Mouse (Mus musculus): ENCODE results near the gene Pcsk4. TPM values are rescaled to one million over a fixed set of nuclear protein-coding genes. Genes with fewer than 3 reads are reported as not detected.
A peak's percentile ranks its signal among the peaks of the same experiment; 100 is the strongest.

Gene Pcsk4
- polyA plus RNA-seq, 1 experiment from 2014 or later = 8.1 TPM

GRCm38 (mm10) chr10:80273847-80274246, 55.5 kb downstream of the Pcsk4 start:
- no peak for ATAC-seq
- 86% methylated on average over 3 of the region's 3 CpGs for WGBS

DNA sequence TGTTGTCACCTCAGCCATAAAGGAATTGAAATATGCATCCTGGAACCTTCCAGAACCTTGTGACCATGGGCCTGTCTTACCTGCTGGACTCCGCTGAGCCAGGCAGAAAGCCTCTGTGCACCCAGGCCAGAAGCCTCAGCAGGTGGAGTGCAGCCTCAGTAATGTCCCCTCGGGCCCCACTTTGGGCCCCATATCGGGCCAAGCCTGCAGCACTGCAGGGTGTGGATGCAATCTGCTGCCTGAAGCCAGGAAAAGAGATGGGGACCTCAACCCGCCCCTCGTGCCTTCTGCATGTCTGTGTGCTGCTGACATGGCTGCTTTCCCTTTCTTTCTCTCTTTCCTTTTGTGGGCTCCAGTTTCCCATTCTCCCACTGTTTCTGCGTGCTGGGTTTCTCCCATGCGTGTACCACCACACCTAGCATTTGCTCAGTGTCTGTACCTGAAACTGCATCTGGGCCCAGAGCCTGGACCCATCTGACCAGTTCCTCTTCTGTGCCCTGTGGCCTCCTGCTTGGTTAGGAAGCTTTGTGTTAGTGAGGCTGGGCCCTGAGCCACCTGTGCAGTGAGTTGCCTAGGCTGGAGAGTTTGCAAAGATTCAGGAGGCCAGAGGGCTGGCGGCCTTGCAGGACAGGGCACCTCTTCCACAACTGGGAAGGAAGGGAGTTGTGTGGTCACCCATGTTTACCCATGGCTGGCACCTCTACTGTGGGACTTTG, 57.3 kb downstream of the Pcsk4 start:
- H3K36me3 ChIP-seq = peaks cover 11% of the 10 kb centered on the region
- no peaks in the 10 kb centered on the region for H3K27me3 ChIP-seq (replicated peaks)
- no peaks in the 10 kb centered on the region for H3K9me3 ChIP-seq
- ATAC-seq = peak; percentile 40; the same call in 1 of the 2 replicates
- H3K4me1 ChIP-seq (replicated peaks) = peaks cover 38% of the 10 kb centered on the region
- 80% methylated on average over 8 of the region's 8 CpGs for WGBS
- no peak overlapping the region for H3K4me3 ChIP-seq (replicated peaks)
- peak overlapping the region; percentile 51 for H3K27ac ChIP-seq
- H3K4me2 ChIP-seq (replicated peaks) = no peak overlapping the region; the same call in 1 of the 2 replicates
- no peak overlapping the region; the same call in 1 of the 2 replicates for H3K9ac ChIP-seq

More at GRCm38 (mm10) chr10:80273847-80274246, 55.5 kb downstream of the Pcsk4 start:
- Histone ChIP-seq H3K27me3 (replicated peaks) (no peaks in the 10 kb centered on the region), H3K36me3 (peaks cover 29% of the 10 kb centered on the region), H3K4me3 (replicated peaks) (no peak overlapping the region), H3K27ac (no peak overlapping the region), H3K9me3 (no peaks in the 10 kb centered on the region), H3K9ac (0 out of 2 replicates have a peak overlapping the region, but pooled peaks have one; percentile 17), H3K4me2 (replicated peaks) (no peak overlapping the region), H3K4me1 (replicated peaks) (peaks cover 23% of the 10 kb centered on the region)

Other genes starting within 250 kb of the Pcsk4 start
- gene Sbno2, start 223.9 kb downstream of the Pcsk4 start, polyA plus RNA-seq (2015; fragmentation: Nextera tagmentation; extraction: Ambion mirVana) = 12.8 and 14.0 TPM in 2 replicates
- 14.4 and 21.2 TPM in 2 replicates for gene Stk11, start 213.7 kb downstream of the Pcsk4 start, polyA plus RNA-seq (2015; fragmentation: Nextera tagmentation; extraction: Ambion mirVana)
- gene Atp5d, start 190.9 kb downstream of the Pcsk4 start, polyA plus RNA-seq (2015; fragmentation: Nextera tagmentation; extraction: Ambion mirVana) = 701 and 737 TPM in 2 replicates
- 4.8 and 5.1 TPM in 2 replicates for gene Cbarp, start 188.7 kb downstream of the Pcsk4 start, polyA plus RNA-seq (2015; fragmentation: Nextera tagmentation; extraction: Ambion mirVana)
- 14.1 and 16.1 TPM in 2 replicates for gene Midn, start 181.2 kb downstream of the Pcsk4 start, polyA plus RNA-seq (2015; fragmentation: Nextera tagmentation; extraction: Ambion mirVana)
- gene Cirbp, start 163.5 kb downstream of the Pcsk4 start, polyA plus RNA-seq (2015; fragmentation: Nextera tagmentation; extraction: Ambion mirVana) = 69.4 and 83.9 TPM in 2 replicates
- 22.9 and 25.1 TPM in 2 replicates for gene 1600002K03Rik, start 156.6 kb downstream of the Pcsk4 start, polyA plus RNA-seq (2015; fragmentation: Nextera tagmentation; extraction: Ambion mirVana)
- gene Efna2, start 150.0 kb downstream of the Pcsk4 start, polyA plus RNA-seq (2015; fragmentation: Nextera tagmentation; extraction: Ambion mirVana) = 13.6 and 15.0 TPM in 2 replicates
- gene Mum1, start 103.1 kb downstream of the Pcsk4 start, polyA plus RNA-seq (2015; fragmentation: Nextera tagmentation; extraction: Ambion mirVana) = 53.0 and 55.2 TPM in 2 replicates
- 467 and 534 TPM in 2 replicates for gene Ndufs7, start 80.4 kb downstream of the Pcsk4 start, polyA plus RNA-seq (2015; fragmentation: Nextera tagmentation; extraction: Ambion mirVana)
- 71.0 and 112 TPM in 2 replicates for gene Gamt, start 68.5 kb downstream of the Pcsk4 start, polyA plus RNA-seq (2015; fragmentation: Nextera tagmentation; extraction: Ambion mirVana)
- gene Dazap1, start 68.0 kb downstream of the Pcsk4 start, polyA plus RNA-seq (2015; fragmentation: Nextera tagmentation; extraction: Ambion mirVana) = 53.1 and 57.0 TPM in 2 replicates
- gene Rps15, start 37.0 kb downstream of the Pcsk4 start, polyA plus RNA-seq (2015; fragmentation: Nextera tagmentation; extraction: Ambion mirVana) = 974 and 1,020 TPM in 2 replicates
- 4.9 and 6.5 TPM in 2 replicates for gene Apc2, start 33.5 kb downstream of the Pcsk4 start, polyA plus RNA-seq (2015; fragmentation: Nextera tagmentation; extraction: Ambion mirVana)
- 51.4 and 51.5 TPM in 2 replicates for gene 2310011J03Rik, start 9.0 kb downstream of the Pcsk4 start, polyA plus RNA-seq (2015; fragmentation: Nextera tagmentation; extraction: Ambion mirVana)
- 132 and 159 TPM in 2 replicates for gene Reep6, start 455 bp upstream of the Pcsk4 start, polyA plus RNA-seq (2015; fragmentation: Nextera tagmentation; extraction: Ambion mirVana)
- 19.3 and 20.4 TPM in 2 replicates for gene Adamtsl5, start 18.9 kb upstream of the Pcsk4 start, polyA plus RNA-seq (2015; fragmentation: Nextera tagmentation; extraction: Ambion mirVana)
- 0.32 and 0.63 TPM in 2 replicates for gene Plk5, start 27.0 kb upstream of the Pcsk4 start, polyA plus RNA-seq (2015; fragmentation: Nextera tagmentation; extraction: Ambion mirVana)
- 5.5 and 6.9 TPM in 2 replicates for gene Mex3d, start 58.2 kb upstream of the Pcsk4 start, polyA plus RNA-seq (2015; fragmentation: Nextera tagmentation; extraction: Ambion mirVana)
- 180 and 201 TPM in 2 replicates for gene Mbd3, start 70.1 kb upstream of the Pcsk4 start, polyA plus RNA-seq (2015; fragmentation: Nextera tagmentation; extraction: Ambion mirVana)
- 890 and 1,161 TPM in 2 replicates for gene Uqcr11, start 77.3 kb upstream of the Pcsk4 start, polyA plus RNA-seq (2015; fragmentation: Nextera tagmentation; extraction: Ambion mirVana)
- 91.7 and 94.2 TPM in 2 replicates for gene Tcf3, start 104.1 kb upstream of the Pcsk4 start, polyA plus RNA-seq (2015; fragmentation: Nextera tagmentation; extraction: Ambion mirVana)
- gene Onecut3, start 165.3 kb upstream of the Pcsk4 start, polyA plus RNA-seq (2015; fragmentation: Nextera tagmentation; extraction: Ambion mirVana) = 0.06 and 0.10 TPM in 2 replicates
- gene Atp8b3, start 209.6 kb upstream of the Pcsk4 start, polyA plus RNA-seq (2015; fragmentation: Nextera tagmentation; extraction: Ambion mirVana) = 0.09 and 0.19 TPM in 2 replicates
- gene Rexo1, start 232.1 kb upstream of the Pcsk4 start, polyA plus RNA-seq (2015; fragmentation: Nextera tagmentation; extraction: Ambion mirVana) = 23.6 and 25.0 TPM in 2 replicates
- 8.3 TPM in 2 replicates for gene Klf16, start 247.8 kb upstream of the Pcsk4 start, polyA plus RNA-seq (2015; fragmentation: Nextera tagmentation; extraction: Ambion mirVana)

Data from intestine, embryonic 15.5 days (tissue).